Mouse (Mus musculus) E14TG2a.4 (cell line): ENCODE results near the gene Tmem17.

Experiments used
- H3K27me3 ChIP-seq: 2 replicates; pipeline ENCODE4 v1.6.1; 2014; ENCODE audit warnings: low read length, control low read depth; ENCODE audit not compliant: insufficient read depth
- H3K36me3 ChIP-seq: 2 replicates; pipeline ENCODE4 v1.6.1; 2014; ENCODE audit warnings: low read length, control low read depth; ENCODE audit not compliant: insufficient read depth
- H3K4me1 ChIP-seq: replicated peaks from 2 replicates; pipeline ENCODE4 v1.6.1; 2014; ENCODE audit warnings: low read depth, low read length, control low read depth
- H3K4me3 ChIP-seq: replicated peaks from 2 replicates; pipeline ENCODE4 v1.5.1; 2014; ENCODE audit warnings: mild to moderate bottlenecking, low read length
- H3K9me3 ChIP-seq: 2 replicates; pipeline ENCODE4 v1.6.1; 2014; ENCODE audit warnings: low read length, control low read depth
- CTCF ChIP-seq: conservative IDR thresholded peaks from 2 replicates; pipeline ENCODE4 v1.5.1; 2014; ENCODE audit warnings: low read length
- NANOG ChIP-seq: IDR thresholded peaks from 2 replicates; pipeline ENCODE4 v1.6.1; 2014; ENCODE audit warnings: borderline replicate concordance, low read length, mixed read lengths
- POU5F1 ChIP-seq: IDR thresholded peaks from 2 replicates; pipeline ENCODE4 v1.6.1; 2014; ENCODE audit warnings: low read length, borderline replicate concordance

Tmem17 gene

GRCm38 (mm10) chr11:22561329-22561592 lies 49.4 kb downstream of the Tmem17 start:
- Histone ChIP-seq H3K27me3 (no peaks in the 10 kb centered on the region), H3K9me3 (0 out of 2 replicates have a peak, but pooled peaks cover under 1% of the 10 kb centered on the region), H3K4me1 (peaks cover 42% of the 10 kb centered on the region), H3K36me3 (no peaks in the 10 kb centered on the region), H3K4me3 (no peak overlapping the region)
- TF ChIP-seq CTCF (no peak), POU5F1 (no peak), NANOG (no peak)

DNA sequence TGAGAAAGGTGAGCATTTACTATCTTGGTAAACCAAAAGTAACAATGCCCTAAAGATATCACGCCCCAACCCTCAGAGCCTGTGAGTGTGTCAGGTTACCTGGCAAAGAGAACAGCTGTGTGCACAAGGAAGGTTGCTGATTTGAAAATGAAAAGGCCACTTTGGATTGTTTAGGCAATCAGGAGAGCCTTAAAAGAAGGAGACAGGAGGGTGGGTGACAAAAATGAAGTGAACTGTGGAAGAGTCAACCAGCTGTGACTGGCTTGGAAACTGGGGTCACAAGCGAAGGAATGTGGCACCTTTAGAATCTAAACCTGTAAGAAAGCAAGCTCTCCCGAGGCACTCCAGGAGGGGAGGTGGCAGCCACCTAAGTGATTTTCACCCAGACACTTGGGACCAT lies 51.8 kb downstream of the Tmem17 start:
- peaks cover 20% of the 10 kb centered on the region for H3K9me3 ChIP-seq
- no peaks in the 10 kb centered on the region for H3K36me3 ChIP-seq
- H3K4me1 ChIP-seq: peaks cover 42% of the 10 kb centered on the region
- H3K27me3 ChIP-seq: no peaks in the 10 kb centered on the region
- H3K4me3 ChIP-seq: 0 out of 2 replicates have a peak overlapping the region, but pooled peaks have one; percentile 24
- TF ChIP-seq NANOG: no peak
- no peak for TF ChIP-seq CTCF
- no peak for TF ChIP-seq POU5F1

- TF ChIP-seq CTCF: no peak
- no peak for TF ChIP-seq NANOG
- no peak for TF ChIP-seq POU5F1
- H3K27me3 ChIP-seq: no peaks in the 10 kb centered on the region
- H3K4me1 ChIP-seq: peaks cover 42% of the 10 kb centered on the region
- H3K36me3 ChIP-seq: no peaks in the 10 kb centered on the region
- H3K4me3 ChIP-seq: no peak overlapping the region
- peaks cover 20% of the 10 kb centered on the region for H3K9me3 ChIP-seq
These were observed 52.8 kb downstream of the Tmem17 start for GRCm38 (mm10) chr11:22564676-22565075.
